In genomic region chrX:166952528-166953189, GRCm38 (mm10) we compare ENCODE assay signal across 10 mouse cellular contexts.
A peak's percentile ranks its signal among the peaks of the same experiment; 100 is the strongest.
DNase-seq lines count a peak whose midpoint lies in the region; ATAC-seq and TF ChIP-seq lines count a peak whose summit lies in the region.
"Had no signal": no experiment of that assay in that cellular context is flagged by ENCODE, and none has a peak within 500 bp of the region (broad histone marks: within the 10 kb centered on the region; RNA-seq: fewer than 3 reads in every experiment).

No protein-coding gene starts in this region.

- H3K4me1 ChIP-seq in hindbrain, postnatal 0 days (ENCODE audit: insufficient read depth, low read length): no peaks in the 10 kb centered on the region
- 0 out of 2 replicates have a peak, but pooled peaks cover 4% of the 10 kb centered on the region for H3K4me1 ChIP-seq in midbrain, embryonic 13.5 days (replicated peaks)
- H3K4me1 ChIP-seq in intestine, postnatal 0 days (replicated peaks; ENCODE audit: control insufficient read depth, insufficient read depth, low read length): no peaks in the 10 kb centered on the region
- H3K4me1 ChIP-seq: heart, embryonic 13.5 days had no signal

- H3K9ac ChIP-seq in hindbrain, postnatal 0 days (replicated peaks; ENCODE audit: low read length): no peak overlapping the region
- H3K9ac ChIP-seq in midbrain, embryonic 13.5 days (replicated peaks): no peak overlapping the region
- no peak overlapping the region for H3K9ac ChIP-seq in intestine, postnatal 0 days (ENCODE audit: low read depth, low read length)
- H3K9ac ChIP-seq: heart, embryonic 13.5 days had no signal

- H3K27ac ChIP-seq in hindbrain, postnatal 0 days: no peak overlapping the region
- H3K27ac ChIP-seq in midbrain, embryonic 13.5 days: no peak overlapping the region
- no peak overlapping the region for H3K27ac ChIP-seq in intestine, postnatal 0 days (ENCODE audit: low read depth, low read length)
- H3K27ac ChIP-seq: heart, embryonic 13.5 days had no signal

- H3K4me3 ChIP-seq in hindbrain, postnatal 0 days (ENCODE audit: low read length): no peak overlapping the region
- no peak overlapping the region for H3K4me3 ChIP-seq in midbrain, embryonic 13.5 days (replicated peaks)
- H3K4me3 ChIP-seq in intestine, postnatal 0 days (ENCODE audit: low read depth, low read length): no peak overlapping the region
- H3K4me3 ChIP-seq: heart, embryonic 13.5 days had no signal

- ATAC-seq in hindbrain, postnatal 0 days: no peak
- ATAC-seq in midbrain, embryonic 13.5 days: no peak
- no peak for ATAC-seq in intestine, postnatal 0 days

- TF ChIP-seq CTCF in hindbrain, postnatal 0 days (IDR thresholded peaks at IDR 0.05; ENCODE audit: low read depth): no peak
- no peak for TF ChIP-seq CTCF in intestine, postnatal 0 days (IDR thresholded peaks at IDR 0.05; ENCODE audit: low read depth)

- H3K27me3 ChIP-seq in hindbrain, postnatal 0 days (ENCODE audit: insufficient read depth, low read length): no peaks in the 10 kb centered on the region
- H3K27me3 ChIP-seq in midbrain, embryonic 13.5 days: peaks cover 23% of the 10 kb centered on the region; the same call in 1 of the 2 replicates
- H3K27me3 ChIP-seq in intestine, postnatal 0 days (replicated peaks; ENCODE audit: control insufficient read depth, insufficient read depth, low read length): no peaks in the 10 kb centered on the region
- H3K27me3 ChIP-seq: heart, embryonic 13.5 days had no signal

- DNase-seq in right cerebral cortex, adult 2 months (ENCODE audit: low spot score in 2 of 2): peak; percentile 23
- DNase-seq in right cerebral cortex, postnatal 4 days: no peak
- peak; percentile 5 for DNase-seq in hindbrain, postnatal 0 days (ENCODE audit: low spot score)
- peak; percentile 13 for DNase-seq in thymus, postnatal 4 days
- no peak for DNase-seq in adipocyte (ENCODE audit: low spot score)
- DNase-seq in adrenal gland, postnatal 14 days: no peak
- DNase-seq: embryo, embryonic 11 days had no signal

- no peaks in the 10 kb centered on the region for H3K36me3 ChIP-seq in hindbrain, postnatal 0 days (ENCODE audit: insufficient read depth, low read length)
- no peaks in the 10 kb centered on the region for H3K36me3 ChIP-seq in midbrain, embryonic 13.5 days
- no peaks in the 10 kb centered on the region for H3K36me3 ChIP-seq in intestine, postnatal 0 days (ENCODE audit: control insufficient read depth, insufficient read depth)
- H3K36me3 ChIP-seq: heart, embryonic 13.5 days had no signal

- peak overlapping the region; percentile 28; the same call in 1 of the 2 replicates for H3K4me2 ChIP-seq in hindbrain, postnatal 0 days (ENCODE audit: low read depth, low read length)
- peak overlapping the region; percentile 30; the same call in 1 of the 2 replicates for H3K4me2 ChIP-seq in midbrain, embryonic 13.5 days (replicated peaks)
- no peak overlapping the region for H3K4me2 ChIP-seq in intestine, postnatal 0 days (replicated peaks; ENCODE audit: low read depth)
- H3K4me2 ChIP-seq: heart, embryonic 13.5 days had no signal

- 47% methylated on average over 14 of the region's 14 CpGs for WGBS in hindbrain, postnatal 0 days
- 46% methylated on average over 14 of the region's 14 CpGs for WGBS in midbrain, embryonic 13.5 days
- 68% methylated on average over 14 of the region's 14 CpGs for WGBS in intestine, postnatal 0 days

- H3K9me3 ChIP-seq in hindbrain, postnatal 0 days (ENCODE audit: low read length): no peaks in the 10 kb centered on the region
- H3K9me3 ChIP-seq in midbrain, embryonic 13.5 days: no peaks in the 10 kb centered on the region
- no peaks in the 10 kb centered on the region for H3K9me3 ChIP-seq in intestine, postnatal 0 days (ENCODE audit: control insufficient read depth)
- H3K9me3 ChIP-seq: heart, embryonic 13.5 days had no signal

Comparison
In these comparisons a context has a peak if more than half of its experiments do, and no peak if none do; other contexts are left out.
1. DNase-seq: peak in right cerebral cortex, adult 2 months (2 of 2), hindbrain, postnatal 0 days (single experiment) and thymus, postnatal 4 days (single experiment); none in right cerebral cortex, postnatal 4 days (single experiment), adipocyte (single experiment) and adrenal gland, postnatal 14 days (single experiment).